Mouse (Mus musculus): ENCODE measurements at regions not wholly inside any gene's neighbourhood (a gene's known extent, or its start where the extent isn't known, plus 50 kb on each side); places are given as distances from the start of the nearest gene placed in this dataset.

DNA sequence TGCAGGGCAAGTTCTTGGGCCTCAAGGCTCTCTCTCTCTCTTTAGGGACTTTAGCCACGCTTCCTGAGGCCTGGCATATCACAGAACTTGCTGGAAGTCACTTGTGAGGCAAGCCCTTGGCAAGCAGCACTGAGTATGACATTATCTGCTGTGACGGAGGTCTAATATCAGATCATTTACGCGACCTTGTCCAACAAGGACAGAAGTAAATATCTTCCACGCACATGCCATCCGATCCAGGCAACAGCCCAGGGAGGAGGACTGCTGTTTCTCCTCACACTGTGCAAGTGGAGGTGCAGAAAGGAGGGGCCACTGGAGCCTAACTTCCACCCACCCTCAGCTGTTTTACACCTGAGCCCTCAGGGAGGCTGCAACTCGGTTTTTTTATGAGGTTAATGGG is 156.8 kb upstream of the Jun start:
- TF ChIP-seq CTCF (IDR thresholded peaks at IDR 0.05; ENCODE audit: low read depth): no peak
- no peak for TF ChIP-seq EP300 (optimal IDR thresholded peaks at IDR 0.05)
